Mouse (Mus musculus) monocyte, adult 2 months (primary cell): ENCODE results near the gene Gm9922.

Experiments
- DNase-seq, 2 experiments: peaks; one replicate each; pipeline ENCODE4 v3.0.0; 2022; ENCODE audit warnings: low spot score in 2 of 2, low read depth in 1 of 2

Gene Gm9922

DNA sequence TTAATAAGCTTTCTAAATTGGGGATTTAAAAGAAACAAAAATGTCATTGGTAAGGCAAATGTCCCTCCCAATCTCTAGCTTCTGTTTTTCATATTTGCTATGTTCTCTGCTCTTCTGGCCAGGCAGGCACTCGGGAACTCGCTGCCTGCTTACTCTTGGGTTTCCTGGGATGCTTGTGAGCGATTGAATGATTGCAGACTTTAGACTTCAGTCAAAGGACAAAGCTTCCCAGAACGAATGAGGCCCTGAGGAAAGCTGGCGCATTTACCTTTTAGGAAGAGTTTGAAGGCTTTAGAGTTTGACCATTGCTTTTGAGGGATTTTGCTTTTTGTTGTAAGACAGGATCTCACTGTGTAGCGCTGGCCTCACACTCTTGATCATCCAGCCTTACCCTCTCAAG lies 41.9 kb downstream of the Gm9922 start:
- DNase-seq = no peak
